Mouse (Mus musculus): Measurements from ENCODE around the gene Obp1a.

Obp1a gene

GRCm38 (mm10) chrX:78091274-78091673 lies at the start of gene Obp1a:
Gene Obp1a (minus strand): TSS chrX:78091374.
- no peak for DNase-seq

GRCm38 (mm10) chrX:78125167-78125566 lies 34.0 kb upstream of the Obp1a start, which contains the start of gene Gm5938:
Gene Gm5938 (plus strand): TSS chrX:78125467.
- DNase-seq, result no peak
